Mouse (Mus musculus) layer of hippocampus, adult 18-20 months (tissue): ENCODE results near the gene Adgrg5. TPM values are rescaled to one million over a fixed set of nuclear protein-coding genes. Genes with fewer than 3 reads are reported as not detected.

Experiments used
- DNase-seq, 2 experiments: peaks; one replicate each; pipeline ENCODE4 v3.0.0; 2022; ENCODE audit warnings: low spot score in 2 of 2
- long read RNA-seq: library from polyadenylated mRNA; stranded (forward); transcript quantifications from one replicate; pipeline ENCODE4 v2.0.0, GENCODE M21; 2021
- total RNA-seq, 2 experiments: library from RNA; stranded (reverse); gene quantifications; 2 replicates each; pipeline ENCODE4 v1.2.3; 2021

The Adgrg5 gene
- total RNA-seq = under 1 TPM in 1 of 2 experiments, not detected in 1; 0.10 TPM
- long read RNA-seq = 0 reads

DNA sequence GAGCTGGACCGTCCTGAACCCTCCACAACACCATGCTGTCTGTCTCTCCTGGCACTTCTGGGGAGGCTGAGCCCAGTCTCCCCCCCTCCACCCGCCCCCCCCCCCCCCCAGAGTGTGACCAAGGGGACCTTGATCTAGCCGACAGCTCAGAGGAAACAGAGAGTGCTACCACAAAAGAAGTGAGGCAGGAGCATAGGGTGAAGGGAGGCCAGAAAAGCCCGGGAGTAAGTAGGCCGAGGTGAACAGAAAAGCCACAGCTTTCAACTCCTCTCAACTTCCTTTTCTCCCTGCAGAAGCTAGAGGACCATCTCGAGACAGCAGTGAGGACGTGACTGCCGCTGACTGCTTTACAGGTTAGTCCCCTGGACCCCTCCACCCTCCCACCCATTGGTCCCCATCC is at the start of gene Adgrg5:
Gene Adgrg5 (plus strand): TSS at position 290 of the 400 bp plus-strand sequence.
- DNase-seq = no peak

DNA sequence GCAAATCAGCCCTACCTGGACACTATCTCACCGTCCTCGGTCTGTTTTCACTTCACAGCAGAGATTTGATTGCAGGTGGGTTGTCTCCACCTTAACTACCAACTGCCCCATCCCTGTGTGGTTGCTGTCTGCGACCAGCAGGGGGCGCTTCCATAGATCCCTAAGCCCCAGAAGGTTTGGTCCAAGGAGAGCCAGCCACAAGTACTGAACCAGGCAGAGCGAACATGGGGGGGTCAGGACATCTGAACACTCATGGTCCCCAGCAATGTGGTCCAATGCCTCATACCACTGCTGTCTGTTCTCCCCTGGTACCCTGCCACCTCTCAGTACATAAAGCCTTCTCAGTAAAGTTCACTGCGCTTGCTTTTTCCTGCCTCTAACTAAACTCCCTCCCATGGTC is 49.1 kb upstream of the Adgrg5 start:
- DNase-seq = peak in 1 of 2 experiments; percentile 73

DNA sequence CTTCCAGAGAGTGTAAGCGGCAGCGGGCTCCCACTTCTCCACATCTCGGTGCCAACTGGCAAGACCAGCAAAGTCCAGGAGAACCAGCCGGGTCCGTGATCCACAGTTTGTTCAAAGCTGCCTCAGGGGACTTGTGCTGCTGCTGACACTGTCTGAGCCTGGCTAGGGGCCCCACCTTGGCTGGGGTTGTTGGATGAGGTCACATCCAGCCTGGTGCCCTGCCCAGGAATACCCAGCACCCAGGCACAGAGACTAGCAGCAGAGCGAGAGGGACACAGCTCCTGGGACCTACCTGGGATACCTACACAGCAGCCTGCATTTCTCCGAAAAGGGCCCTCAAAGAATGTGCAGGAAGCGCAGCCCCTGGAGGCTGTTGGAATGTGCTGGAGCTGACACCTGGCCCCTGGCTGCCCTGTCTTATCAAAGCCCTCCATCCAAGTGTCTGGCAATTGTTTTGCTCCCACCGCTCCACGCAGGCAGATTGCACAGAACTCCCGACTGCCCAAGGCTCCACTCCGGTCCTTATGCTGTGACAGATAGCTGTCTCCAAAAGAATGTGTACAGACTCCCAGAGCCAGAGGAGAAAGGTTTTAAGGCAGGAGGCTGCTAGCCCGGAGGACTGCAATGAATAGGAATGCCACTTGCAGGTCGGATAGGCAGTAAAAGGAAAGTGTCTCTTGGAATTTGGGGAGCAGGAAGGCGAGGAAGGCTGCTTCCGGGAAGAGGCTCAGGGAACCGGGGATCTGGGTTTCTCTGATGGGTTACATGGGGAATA is 48.2 kb upstream of the Adgrg5 start:
- peak in 1 of 2 experiments; percentile 6 for DNase-seq

DNA sequence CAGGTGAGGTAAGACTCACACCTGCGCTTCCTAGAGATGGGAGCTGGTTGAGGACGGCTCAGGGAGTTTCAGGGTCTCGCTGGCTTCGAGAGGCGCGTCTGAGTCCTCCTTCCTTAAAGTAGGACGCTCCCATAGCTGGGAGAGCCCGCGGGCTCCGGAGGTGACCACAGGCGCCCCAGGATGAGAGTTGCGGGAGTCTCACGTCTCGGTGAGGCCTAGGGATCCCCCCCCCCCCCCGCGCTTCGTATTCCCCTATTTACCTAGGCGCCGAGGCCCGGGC is 47.7 kb upstream of the Adgrg5 start:
- no peak for DNase-seq

DNA sequence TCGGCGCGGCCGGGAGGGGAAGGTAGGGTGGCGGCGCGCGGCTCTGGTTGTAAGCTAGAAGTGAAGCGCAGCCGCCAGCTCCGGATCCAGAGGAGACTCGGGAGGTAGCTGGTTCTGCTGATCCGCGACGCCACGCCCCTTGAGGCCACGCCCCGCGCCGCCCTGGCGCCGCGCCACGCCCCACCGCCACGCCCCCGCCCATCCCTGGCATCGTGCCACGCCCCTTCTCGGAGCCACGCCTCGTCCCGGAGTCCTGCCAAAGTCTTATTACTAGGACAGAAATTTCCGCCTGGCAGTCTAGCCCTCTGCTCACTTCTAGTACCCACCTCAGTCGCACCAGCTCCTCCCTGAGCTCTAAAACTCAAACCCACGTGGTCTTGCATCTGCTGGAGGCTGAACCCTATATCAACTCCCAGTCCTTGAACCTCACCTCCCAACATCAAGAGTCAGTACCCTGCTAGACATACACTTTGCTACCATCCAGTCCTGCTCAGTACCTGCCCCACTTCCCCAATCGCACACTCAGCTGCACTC is 47.2 kb upstream of the Adgrg5 start, which contains the start of gene Dok4:
Gene Dok4 (minus strand): TSS at position 134 of the 534 bp plus-strand sequence.
- DNase-seq = peak in 1 of 2 experiments; percentile 77

DNA sequence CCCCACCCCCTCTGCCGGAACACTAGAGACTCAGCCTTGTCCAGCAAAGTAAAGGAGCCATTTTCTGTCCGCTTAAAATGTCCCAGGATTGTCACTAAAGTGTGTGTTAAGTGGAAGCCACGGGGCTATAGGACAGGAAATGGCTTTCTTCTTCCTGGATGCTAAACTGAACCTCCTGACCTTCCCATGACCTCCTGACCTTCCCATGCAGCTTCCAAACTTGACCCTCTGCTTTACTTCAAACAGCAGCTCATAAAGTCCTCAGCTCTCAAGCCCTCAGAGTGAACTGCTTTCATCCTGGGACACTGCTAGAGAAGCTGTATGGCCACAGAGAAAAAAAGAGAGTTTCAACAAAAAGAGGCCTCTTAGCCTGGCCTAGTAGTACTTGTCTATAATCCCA is 46.7 kb upstream of the Adgrg5 start:
- no peak for DNase-seq

DNA sequence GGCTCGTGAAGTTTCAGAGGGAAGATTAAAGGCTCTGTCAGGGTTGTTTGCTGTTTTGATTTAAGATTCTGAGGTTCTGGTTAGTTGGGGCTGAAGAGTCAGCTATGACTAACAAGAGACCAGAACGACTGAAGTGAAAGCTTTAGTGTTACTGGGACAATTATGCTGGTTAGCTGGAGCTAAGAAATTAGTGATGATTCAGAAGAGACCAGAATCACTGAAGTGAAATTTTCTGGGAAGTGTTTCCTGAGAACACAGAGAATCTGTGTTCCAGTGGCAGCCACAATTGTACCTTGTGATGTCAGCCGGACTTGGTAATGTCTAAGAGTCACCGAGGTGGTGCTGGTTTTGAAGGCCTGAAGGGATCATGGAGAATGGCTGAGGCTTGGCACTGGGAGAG is 42.8 kb upstream of the Adgrg5 start:
- DNase-seq = no peak

DNA sequence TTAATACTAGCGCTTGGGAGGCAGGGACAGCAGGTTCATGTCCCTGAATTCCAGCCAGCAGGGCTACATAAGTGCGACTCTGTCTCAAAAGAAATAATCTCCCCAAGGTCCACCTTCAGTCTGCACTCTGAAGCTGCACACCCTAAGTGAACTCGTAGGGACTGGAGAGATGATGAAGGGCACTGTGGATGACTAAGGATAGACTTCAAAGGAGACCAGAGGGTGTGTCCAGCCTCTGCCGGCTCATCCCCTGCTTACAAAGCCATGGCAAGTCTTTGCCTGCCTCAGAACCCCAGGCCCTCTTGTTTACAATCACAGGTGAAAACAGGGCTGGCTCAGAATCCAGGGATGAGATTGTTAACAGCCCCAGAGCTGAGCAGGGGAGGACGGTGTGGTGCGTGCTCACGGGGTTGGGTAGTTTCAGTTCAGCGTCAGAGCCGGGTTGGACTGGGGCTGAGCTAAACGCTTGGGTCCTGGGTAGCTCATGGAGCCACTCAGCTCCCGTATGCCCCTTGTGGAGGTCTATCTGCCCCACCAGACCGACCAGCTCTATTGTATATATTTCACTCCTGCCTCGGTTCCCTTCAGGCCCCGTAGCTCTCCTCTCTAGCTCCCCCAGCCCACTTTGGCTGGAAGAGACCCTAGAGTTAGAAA is 35.0 kb upstream of the Adgrg5 start:
- no peak for DNase-seq

DNA sequence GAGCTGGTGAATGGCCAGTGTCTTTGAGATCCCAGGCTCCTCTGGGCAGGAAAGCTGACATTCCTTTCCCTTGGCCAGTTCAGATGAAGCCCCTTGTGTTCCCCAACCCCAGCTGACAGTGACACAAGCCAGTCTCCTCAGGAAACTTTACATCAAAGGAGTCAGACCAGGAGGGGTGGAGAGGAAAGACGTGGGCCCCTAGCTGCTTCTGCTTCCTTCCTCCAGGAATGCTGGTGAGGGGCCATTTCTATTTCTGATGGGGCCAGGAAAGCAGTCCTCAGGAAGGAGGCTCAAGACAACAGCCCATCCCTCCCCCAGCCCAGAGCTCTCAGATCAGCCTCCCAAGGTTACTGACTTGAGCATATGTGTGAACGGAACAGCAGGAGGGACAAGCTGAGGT is 30.6 kb upstream of the Adgrg5 start:
- DNase-seq = no peak

DNA sequence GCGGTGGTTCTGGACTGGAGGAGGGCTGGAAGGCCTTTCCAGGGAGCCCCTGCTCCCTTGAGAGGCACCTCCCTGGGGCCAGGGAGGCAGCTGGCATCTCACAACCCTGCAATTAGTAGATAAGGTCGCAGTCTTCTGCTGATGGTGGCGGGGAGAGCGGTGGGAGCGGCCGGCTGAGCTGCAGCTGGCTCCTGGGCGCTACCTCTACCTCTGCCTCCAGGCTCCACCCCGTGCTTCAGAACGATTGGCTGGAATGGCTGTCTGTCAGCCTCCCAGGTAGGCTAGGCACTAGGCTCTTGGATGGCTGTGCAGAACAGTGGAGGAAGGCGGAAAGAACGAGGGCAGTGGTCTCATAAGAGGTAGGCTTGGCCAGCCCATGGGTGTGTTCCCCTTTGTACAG is 24.2 kb upstream of the Adgrg5 start:
- no peak for DNase-seq

DNA sequence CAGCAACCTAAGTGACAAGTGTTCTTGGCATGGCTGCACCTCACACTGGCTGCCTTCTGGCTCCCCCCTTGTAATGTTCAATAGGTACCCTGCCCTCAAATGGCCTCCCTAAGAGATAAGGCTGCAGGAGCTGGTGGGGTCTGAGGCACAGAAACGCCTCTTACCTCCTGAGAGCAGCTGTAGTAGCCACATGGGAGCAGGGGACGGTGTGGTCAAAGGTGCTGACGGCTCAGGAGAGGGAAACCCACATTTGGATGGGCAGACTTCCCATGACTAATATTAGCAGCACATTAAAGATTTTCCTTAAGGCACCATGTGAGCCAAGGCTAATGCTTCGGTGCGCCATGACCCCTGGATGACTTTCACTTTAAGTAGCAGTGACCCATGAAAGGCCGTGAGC is 22.9 kb upstream of the Adgrg5 start:
- no peak for DNase-seq

DNA sequence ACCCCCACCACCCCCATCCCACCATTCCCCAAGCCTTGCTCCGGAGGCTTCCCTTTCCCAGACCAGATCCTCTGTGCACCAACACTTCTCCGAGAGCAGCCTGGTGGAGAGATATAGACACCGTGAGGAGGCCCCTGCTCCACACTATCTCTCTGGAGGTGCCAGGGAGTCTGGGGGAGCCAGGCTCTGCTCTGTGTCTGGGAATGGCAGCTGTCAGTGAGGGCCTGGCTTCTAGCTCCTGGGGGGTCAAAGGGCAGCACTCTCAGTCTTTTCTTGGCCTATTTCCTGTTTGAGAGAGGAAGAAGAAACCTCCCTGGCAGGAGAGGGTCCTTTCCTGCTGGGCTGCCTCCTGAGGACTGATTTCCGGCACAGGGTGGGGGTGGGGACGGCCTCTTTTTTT is 22.5 kb upstream of the Adgrg5 start:
- no peak for DNase-seq

DNA sequence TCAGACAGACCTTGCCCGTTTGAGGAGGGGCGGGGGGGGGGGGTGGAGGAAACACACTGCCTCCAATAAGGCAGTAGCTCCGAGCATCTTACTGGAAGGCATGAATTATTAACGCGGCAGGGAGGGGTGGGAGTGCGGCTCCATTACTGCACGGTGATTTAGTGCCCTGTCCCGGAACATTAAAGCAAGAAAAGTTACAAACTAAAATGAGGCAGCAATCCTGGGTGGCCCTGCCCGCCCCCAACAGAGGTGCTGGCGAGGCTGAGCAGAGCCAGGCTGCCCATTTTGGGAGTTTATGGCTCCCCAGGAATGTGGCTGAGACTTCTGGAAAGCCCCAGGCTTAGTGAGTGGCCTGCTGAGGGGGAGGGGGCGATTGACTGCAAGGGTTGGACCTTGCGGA is 19.8 kb upstream of the Adgrg5 start:
- no peak for DNase-seq

DNA sequence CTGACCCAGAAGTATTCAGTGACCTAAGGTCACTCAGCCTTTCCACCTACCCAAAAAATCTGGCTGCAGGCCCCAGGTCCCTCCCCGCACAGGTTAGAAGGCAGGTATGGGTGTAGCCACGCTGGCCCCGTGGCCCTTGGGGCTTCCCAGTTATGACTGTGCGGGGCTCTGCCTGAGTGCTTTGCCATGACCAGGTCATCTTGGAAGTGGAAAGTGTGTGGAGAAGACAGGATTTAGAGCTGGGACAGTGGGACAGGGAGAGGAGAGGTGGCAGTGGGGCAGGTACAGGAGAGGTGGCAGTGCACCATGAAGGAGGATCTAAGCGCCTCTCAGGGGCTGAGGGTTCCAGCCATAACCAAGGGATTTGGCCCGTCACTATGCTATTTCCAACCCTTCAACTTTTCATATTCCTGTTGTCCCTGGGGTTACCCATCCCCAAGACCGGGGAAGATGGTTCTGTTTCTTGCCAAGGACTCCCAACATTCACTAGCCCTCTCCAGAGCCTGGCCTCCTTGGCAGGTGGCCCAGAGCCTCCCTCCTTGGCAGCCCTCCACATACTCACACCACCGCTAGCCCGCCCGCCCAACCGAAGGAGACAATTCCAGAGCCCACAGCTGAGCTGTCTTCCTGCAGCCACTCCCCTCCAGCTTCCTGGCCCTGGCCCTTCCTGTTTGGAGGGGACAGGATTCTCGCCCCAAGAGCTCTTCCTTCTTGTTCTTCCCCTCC is 18.9 kb upstream of the Adgrg5 start:
- DNase-seq = peak in 1 of 2 experiments; percentile 43

DNA sequence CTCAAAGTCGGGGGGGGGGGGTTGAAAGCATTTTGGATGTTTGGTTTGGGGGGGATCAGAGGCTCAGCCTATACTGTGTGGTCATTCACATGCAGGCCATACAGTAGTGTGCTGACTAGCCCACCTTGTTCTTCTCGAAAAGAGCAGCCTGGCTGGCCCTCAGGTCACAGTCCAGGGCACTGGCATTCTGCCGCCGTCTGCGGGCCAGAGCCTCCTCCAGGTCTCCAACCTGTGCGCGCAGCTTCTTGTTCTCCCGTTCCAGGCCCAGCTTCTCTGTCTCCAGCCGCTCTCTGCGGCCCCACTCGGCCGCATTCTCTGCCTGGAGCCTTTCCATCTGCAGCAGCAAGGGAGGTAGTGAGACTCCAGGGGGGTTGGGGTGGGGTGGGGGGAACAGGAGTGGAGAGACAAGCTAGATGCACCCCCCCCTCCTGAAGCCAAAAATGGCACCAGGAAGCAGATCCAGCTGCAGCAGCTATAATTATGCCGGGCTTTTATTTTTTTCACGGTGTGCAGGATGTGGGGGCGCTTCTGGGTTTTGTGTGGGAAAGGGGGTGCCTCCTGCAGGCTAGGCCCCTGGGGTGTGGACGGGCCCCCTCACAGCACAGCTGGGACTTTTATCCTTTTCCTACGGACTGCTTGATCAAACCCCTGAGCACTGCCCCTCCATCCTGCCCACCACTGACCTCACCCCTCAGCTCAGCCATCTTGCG is 15.7 kb upstream of the Adgrg5 start:
- no peak for DNase-seq

DNA sequence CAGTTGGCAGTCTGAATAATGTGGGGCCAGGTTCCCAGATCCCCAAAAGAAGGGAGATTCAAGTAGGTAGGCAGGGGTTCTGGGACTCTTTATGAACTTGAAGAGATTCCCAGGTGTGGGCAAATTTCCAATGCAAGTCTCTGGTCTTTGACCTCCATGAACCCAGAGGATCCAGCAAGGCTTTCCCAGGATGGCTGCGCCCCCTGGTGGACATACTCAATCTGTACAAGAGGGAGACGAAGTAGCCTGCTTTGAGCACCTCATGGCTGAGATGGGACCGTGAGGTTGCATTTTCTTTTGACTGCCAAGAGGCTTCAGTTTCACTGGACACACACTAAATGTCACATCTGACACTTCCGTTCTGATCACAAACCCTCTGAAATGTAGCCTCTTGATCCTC is 14.6 kb upstream of the Adgrg5 start:
- DNase-seq = peak in 1 of 2 experiments; percentile 74

DNA sequence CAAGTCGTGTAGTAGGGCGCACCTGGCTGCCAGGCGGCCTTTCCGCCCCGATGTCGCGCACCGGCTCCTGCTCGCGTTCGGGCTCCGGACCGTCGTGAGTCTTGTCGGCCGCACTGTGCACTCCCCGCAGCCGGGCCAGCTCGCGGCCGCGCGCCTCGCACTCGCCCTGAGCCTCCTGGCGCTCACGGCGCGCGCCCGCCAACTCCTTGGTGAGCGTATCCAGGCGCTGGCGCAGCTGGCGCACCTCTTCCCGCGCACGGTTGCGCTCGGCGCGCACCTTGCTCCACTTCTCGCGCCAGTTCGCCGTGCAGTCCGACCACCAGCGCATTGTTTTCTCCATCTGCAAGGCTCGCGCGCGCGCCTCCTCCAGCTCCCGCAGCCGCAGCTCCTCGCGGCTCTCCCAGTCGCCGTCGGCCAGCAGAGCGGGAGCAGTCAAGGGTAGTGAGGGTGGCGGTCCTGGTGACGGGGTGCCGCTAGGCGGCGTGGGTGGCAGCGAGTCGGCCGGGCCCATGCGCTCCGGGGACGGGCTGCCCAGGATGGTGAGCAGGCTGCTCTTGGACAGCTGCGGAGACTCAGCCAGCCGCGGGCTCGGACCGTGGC is 10.3 kb upstream of the Adgrg5 start:
- DNase-seq = peak in 1 of 2 experiments; percentile 40

DNA sequence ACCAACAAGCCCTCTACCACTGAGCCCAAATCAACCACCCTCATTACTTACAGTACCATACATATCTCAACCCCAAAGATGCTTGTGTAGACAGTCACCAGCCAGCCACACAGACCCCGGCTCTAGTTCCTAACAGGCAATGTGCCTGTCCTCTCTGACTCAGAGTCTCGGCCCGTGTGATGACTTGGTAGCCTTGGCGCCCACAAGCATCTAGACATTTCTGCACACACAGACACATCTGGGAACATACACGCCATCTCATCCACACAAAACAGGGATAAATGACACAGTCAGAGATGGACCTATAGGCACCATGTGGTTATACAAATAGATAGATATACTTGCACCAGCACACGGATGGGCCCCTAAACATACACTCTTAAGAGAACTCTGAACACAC is 9.2 kb upstream of the Adgrg5 start:
- DNase-seq = no peak

DNA sequence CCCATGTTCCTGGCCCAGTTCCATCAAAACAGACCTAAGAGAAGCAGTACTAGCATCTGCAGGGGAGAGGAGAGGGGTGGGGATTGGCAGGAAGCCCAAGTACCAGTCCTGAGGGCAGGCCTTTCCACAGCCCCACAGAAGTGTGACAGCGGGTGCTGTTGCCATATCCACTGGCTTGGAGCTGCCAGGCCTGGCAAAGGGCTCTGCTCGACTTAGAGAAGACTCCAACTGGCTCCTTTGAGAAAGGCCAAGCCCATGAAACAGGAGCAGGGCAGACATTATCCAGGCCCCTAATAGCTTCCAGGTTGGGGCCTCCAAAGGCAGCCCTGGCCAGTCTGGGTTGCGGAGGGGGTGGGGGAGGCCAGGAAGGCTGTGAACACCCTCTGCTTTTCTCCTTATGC is 8.8 kb upstream of the Adgrg5 start:
- peak in 1 of 2 experiments; percentile 11 for DNase-seq

DNA sequence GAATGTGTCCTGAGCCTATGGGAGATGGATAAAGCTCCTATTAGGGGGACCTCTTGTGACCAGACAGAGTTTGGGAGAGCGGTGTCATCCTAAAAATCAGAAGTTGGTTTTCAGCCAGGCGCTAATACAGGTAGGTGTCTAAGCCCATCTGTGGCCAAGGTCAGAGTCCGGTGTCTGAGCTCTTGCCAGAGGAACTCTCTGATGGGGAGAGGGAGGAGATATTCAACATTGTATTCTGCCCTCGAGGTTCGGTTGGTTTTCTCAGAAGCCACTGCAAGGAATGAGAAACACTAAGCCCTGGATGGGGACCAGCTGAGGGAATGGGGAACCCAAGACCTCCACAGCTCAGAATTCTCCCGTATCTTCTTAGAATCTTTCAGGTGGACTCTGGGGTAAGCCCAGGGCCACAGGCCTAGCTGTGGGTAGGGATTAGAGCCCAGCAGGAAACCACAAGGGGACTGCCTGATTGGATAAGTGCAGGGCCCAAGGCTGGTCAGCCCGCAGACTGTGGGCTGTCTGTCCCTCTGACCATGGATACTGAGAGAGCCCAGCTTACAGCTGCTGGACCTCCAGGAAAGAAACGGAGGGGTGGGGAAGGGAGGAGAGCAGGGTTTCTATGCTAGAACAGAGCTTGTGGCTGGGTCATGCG is 7.1 kb upstream of the Adgrg5 start:
- no peak for DNase-seq

DNA sequence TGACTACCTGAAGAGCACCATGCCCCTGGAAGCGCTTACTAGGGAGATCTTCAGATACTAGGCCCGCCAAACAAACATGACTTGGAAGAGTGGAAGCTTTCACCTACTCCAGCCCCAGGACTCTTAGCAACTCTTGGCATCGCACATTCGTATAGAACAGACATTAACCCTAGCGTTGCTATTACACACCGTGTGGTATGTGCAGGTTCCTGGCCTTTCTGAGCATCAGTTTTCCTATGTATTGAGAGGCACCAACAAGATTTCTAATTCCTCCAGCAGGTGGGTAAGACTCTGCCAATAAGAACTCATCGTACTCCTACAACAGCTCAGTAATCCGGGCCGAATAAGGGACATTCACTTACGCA is 6.6 kb upstream of the Adgrg5 start:
- DNase-seq = no peak
